Mouse (Mus musculus) forebrain, embryonic 15.5 days (tissue): ENCODE results near the gene Etv4. TPM values are rescaled to one million over a fixed set of nuclear protein-coding genes. Genes with fewer than 3 reads are reported as not detected.

Experiments used
- ATAC-seq: fragments of 200-750 bp; cut with Nextera tagmentation; replicated peaks from 2 replicates; pipeline ENCODE4 v1.8.0; 2017; ENCODE audit warnings: mild to moderate bottlenecking, moderate TSS enrichment, moderate library complexity
- H3K27ac ChIP-seq: fragments of 300-500 bp; sonication (generic); replicated peaks from 2 replicates; pipeline ENCODE4 v1.5.1; 2015; ENCODE audit warnings: mild to moderate bottlenecking, inconsistent platforms
- H3K27me3 ChIP-seq: fragments of 300-500 bp; sonication (generic); 2 replicates; pipeline ENCODE4 v1.6.1; 2015; ENCODE audit warnings: inconsistent platforms
- H3K36me3 ChIP-seq: fragments of 300-500 bp; sonication (generic); 2 replicates; pipeline ENCODE4 v1.6.1; 2015; ENCODE audit warnings: mild to moderate bottlenecking, inconsistent platforms
- H3K4me1 ChIP-seq: fragments of 300-500 bp; sonication (generic); 2 replicates; pipeline ENCODE4 v1.6.1; 2015; ENCODE audit warnings: inconsistent platforms
- H3K4me2 ChIP-seq: fragments of 300-500 bp; sonication (generic); replicated peaks from 2 replicates; pipeline ENCODE4 v1.6.1; 2015; ENCODE audit warnings: mild to moderate bottlenecking, inconsistent platforms
- H3K4me3 ChIP-seq: fragments of 300-500 bp; sonication (generic); 2 replicates; pipeline ENCODE4 v1.5.1; 2015; ENCODE audit warnings: mild to moderate bottlenecking, inconsistent platforms
- H3K9ac ChIP-seq: fragments of 300-500 bp; sonication (generic); replicated peaks from 2 replicates; pipeline ENCODE4 v1.6.1; 2015; ENCODE audit warnings: mild to moderate bottlenecking, inconsistent platforms
- H3K9me3 ChIP-seq: fragments of 300-500 bp; sonication (generic); 2 replicates; pipeline ENCODE4 v1.6.1; 2016; ENCODE audit warnings: inconsistent platforms
- WGBS: fragments of 180-500 bp; shearing (Covaris S2); methylation state at CpG from one replicate; pipeline ENCODE4 v1.1.7; 2015; ENCODE audit warnings: mixed read lengths; 5-methylcytosine and 5-hydroxymethylcytosine counted together
- polyA plus RNA-seq: library from polyadenylated mRNA; unstranded; fragments of >200 nt; fragmentation: Nextera tagmentation; extraction: Ambion mirVana; gene quantifications from 2 replicates; pipeline ENCODE4 v1.2.1, GENCODE M21; 2015

Etv4 gene
- polyA plus RNA-seq: 5.7 and 6.1 TPM in 2 replicates

DNA sequence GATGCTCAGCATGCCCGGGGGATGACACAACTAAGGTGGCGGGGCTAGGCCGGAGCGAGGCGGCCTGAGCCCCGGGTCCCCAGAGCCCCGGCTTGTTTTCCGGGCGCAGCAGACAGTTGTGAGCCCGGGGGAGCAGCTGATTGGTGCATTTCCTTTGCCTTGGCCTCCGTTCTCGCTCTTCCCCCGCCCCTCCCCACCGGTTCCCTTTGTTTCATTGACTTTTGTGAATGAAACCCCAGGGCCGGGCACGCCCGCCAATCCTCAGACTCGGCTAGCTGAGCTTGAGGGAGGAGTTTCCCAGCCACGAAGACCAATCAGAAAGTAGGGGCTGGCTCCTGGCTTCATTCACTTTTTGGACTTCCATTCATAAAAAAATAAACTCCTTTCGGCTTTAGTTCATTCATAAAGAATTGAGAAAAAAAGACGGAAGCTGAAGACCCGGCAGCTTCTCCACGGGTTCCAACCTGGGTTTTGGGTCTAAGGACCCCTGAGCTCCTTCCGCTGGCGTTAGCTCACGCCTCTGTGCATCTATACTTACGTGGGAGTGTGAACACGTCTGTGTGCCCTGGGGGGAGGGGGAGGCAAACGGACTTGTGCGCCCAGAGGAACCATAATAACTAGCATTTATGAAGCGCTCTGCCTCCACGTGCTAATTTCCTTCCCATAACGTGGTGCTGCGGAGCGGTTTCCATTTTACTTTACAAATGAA, at the start of gene Etv4:
Gene Etv4 (minus strand): TSS at position 229 of the 709 bp plus-strand sequence.
- H3K9ac ChIP-seq: peak within 1 kb of the TSS; percentile 44
- ATAC-seq: peak; percentile 96
- no peaks in the 10 kb centered on the region for H3K36me3 ChIP-seq
- H3K4me1 ChIP-seq: peaks cover 26% of the 10 kb centered on the region
- no peaks in the 10 kb centered on the region for H3K9me3 ChIP-seq
- peak within 1 kb of the TSS; percentile 96 for H3K4me2 ChIP-seq
- H3K27me3 ChIP-seq: peaks cover 73% of the 10 kb centered on the region
- H3K4me3 ChIP-seq: peak within 1 kb of the TSS; percentile 53
- peak within 1 kb of the TSS; percentile 46; the same call in 1 of the 2 replicates for H3K27ac ChIP-seq
- 0% methylated on average over 35 of the region's 35 CpGs for WGBS

- H3K9ac ChIP-seq: no peak overlapping the region
- H3K4me3 ChIP-seq: no peak overlapping the region
- H3K9me3 ChIP-seq: no peaks in the 10 kb centered on the region
- 69% methylated on average over 7 of the region's 7 CpGs for WGBS
- H3K4me2 ChIP-seq: no peak overlapping the region
- H3K27me3 ChIP-seq: no peaks in the 10 kb centered on the region
- peak overlapping the region; percentile 19; the same call in 1 of the 2 replicates for H3K27ac ChIP-seq
- H3K4me1 ChIP-seq: peaks cover 6% of the 10 kb centered on the region; the same call in 1 of the 2 replicates
- ATAC-seq: no peak
- no peaks in the 10 kb centered on the region for H3K36me3 ChIP-seq
Observed at GRCm38 (mm10) chr11:101832001-101832400, 46.8 kb upstream of the Etv4 start.

- H3K4me1 ChIP-seq: peaks cover 6% of the 10 kb centered on the region; the same call in 1 of the 2 replicates
- H3K4me3 ChIP-seq: no peak overlapping the region
- no peak overlapping the region for H3K27ac ChIP-seq
- 51% methylated on average over 8 of the region's 8 CpGs for WGBS
- no peaks in the 10 kb centered on the region for H3K9me3 ChIP-seq
- H3K27me3 ChIP-seq: no peaks in the 10 kb centered on the region
- H3K9ac ChIP-seq: no peak overlapping the region
- H3K36me3 ChIP-seq: no peaks in the 10 kb centered on the region
- H3K4me2 ChIP-seq: no peak overlapping the region
- no peak for ATAC-seq
Observed at GRCm38 (mm10) chr11:101830616-101831015, 45.4 kb upstream of the Etv4 start.

DNA sequence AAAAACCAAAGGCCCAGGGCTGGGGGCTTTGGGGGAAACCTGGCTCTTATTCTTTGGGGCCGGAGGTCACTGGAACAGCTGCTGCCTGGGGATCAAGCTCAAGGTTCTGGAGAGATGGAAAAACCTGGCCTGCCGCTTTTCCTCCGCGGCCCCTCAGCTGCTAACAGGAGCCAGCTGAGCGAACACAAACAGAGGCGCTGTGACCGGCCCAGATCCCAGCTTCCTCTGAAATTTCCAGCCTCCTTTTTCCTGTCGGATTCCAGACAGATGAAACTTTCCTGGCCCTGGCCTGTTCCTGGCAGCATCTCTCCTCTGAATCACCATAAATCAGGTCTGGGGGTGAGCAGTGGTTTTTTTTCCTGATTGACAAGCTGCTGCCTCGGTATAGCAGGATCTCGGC, 44.9 kb upstream of the Etv4 start:
- Histone ChIP-seq H3K27ac (no peak overlapping the region), H3K4me3 (no peak overlapping the region), H3K4me1 (peaks cover 6% of the 10 kb centered on the region; the same call in 1 of the 2 replicates), H3K4me2 (no peak overlapping the region), H3K27me3 (no peaks in the 10 kb centered on the region), H3K36me3 (no peaks in the 10 kb centered on the region), H3K9me3 (no peaks in the 10 kb centered on the region), H3K9ac (no peak overlapping the region)
- no peak for ATAC-seq
- 21% methylated on average over 10 of the region's 10 CpGs for WGBS

- no peaks in the 10 kb centered on the region for H3K27me3 ChIP-seq
- H3K4me3 ChIP-seq: no peak overlapping the region
- H3K4me2 ChIP-seq: no peak overlapping the region
- H3K9ac ChIP-seq: no peak overlapping the region
- H3K9me3 ChIP-seq: no peaks in the 10 kb centered on the region
- ATAC-seq: no peak
- H3K36me3 ChIP-seq: no peaks in the 10 kb centered on the region
- WGBS: 95% methylated on average over 4 of the region's 4 CpGs
- H3K27ac ChIP-seq: no peak overlapping the region
- peaks cover 6% of the 10 kb centered on the region; the same call in 1 of the 2 replicates for H3K4me1 ChIP-seq
Observed at GRCm38 (mm10) chr11:101828718-101829117, 43.5 kb upstream of the Etv4 start.

- WGBS: 68% methylated on average over 3 of the region's 3 CpGs
- ATAC-seq: no peak
- Histone ChIP-seq H3K27me3 (no peaks in the 10 kb centered on the region), H3K36me3 (no peaks in the 10 kb centered on the region), H3K4me3 (no peak overlapping the region), H3K27ac (no peak overlapping the region), H3K4me2 (no peak overlapping the region), H3K9ac (no peak overlapping the region), H3K9me3 (no peaks in the 10 kb centered on the region), H3K4me1 (no peaks in the 10 kb centered on the region)
Observed at GRCm38 (mm10) chr11:101823210-101823609, 38.0 kb upstream of the Etv4 start.

GRCm38 (mm10) chr11:101820899-101821298, 35.7 kb upstream of the Etv4 start:
- Histone ChIP-seq H3K27ac (no peak overlapping the region), H3K4me1 (no peaks in the 10 kb centered on the region), H3K9ac (no peak overlapping the region), H3K4me2 (no peak overlapping the region), H3K36me3 (no peaks in the 10 kb centered on the region), H3K27me3 (no peaks in the 10 kb centered on the region), H3K9me3 (no peaks in the 10 kb centered on the region), H3K4me3 (no peak overlapping the region)
- 48% methylated on average over 11 of the region's 11 CpGs for WGBS
- ATAC-seq: no peak

DNA sequence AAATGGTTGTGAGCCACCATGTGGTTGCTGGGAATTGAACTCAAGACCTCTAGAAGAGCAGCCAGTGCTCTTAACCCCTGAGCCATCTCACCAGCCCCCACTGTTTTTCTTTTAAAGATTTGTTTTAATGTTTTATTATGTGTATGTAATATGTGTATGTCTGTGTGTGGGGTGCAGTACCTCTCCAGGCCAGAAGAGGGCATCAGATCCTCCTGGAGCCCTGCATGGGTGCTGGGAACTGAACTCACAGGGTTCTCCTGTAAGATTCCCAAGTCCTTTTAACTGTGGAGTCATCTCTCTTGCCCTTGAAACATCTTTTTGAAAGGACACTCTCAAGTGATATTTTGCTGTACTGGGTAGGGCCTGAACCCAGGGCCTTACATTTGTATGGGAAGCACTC, 34.7 kb upstream of the Etv4 start:
- Histone ChIP-seq H3K27ac (no peak overlapping the region), H3K4me3 (no peak overlapping the region), H3K27me3 (no peaks in the 10 kb centered on the region), H3K4me2 (no peak overlapping the region), H3K4me1 (no peaks in the 10 kb centered on the region), H3K9me3 (no peaks in the 10 kb centered on the region), H3K9ac (no peak overlapping the region), H3K36me3 (no peaks in the 10 kb centered on the region)
- no peak for ATAC-seq

GRCm38 (mm10) chr11:101815103-101816085, 30.2 kb upstream of the Etv4 start:
- 25% methylated on average over 22 of the region's 22 CpGs for WGBS

GRCm38 (mm10) chr11:101814375-101815102, 29.4 kb upstream of the Etv4 start:
- no peaks in the 10 kb centered on the region for H3K27me3 ChIP-seq
- H3K4me1 ChIP-seq: 0 out of 2 replicates have a peak, but pooled peaks cover 5% of the 10 kb centered on the region
- H3K9me3 ChIP-seq: no peaks in the 10 kb centered on the region
- H3K27ac ChIP-seq: no peak overlapping the region
- no peaks in the 10 kb centered on the region for H3K36me3 ChIP-seq
- peak; percentile 63 for ATAC-seq
- 7% methylated on average over 23 of the region's 23 CpGs for WGBS
- peak overlapping the region; percentile 20; the same call in 1 of the 2 replicates for H3K9ac ChIP-seq
- peak overlapping the region; percentile 45 for H3K4me2 ChIP-seq
- H3K4me3 ChIP-seq: peak overlapping the region; percentile 28

More at GRCm38 (mm10) chr11:101815103-101816085, 30.2 kb upstream of the Etv4 start:
- H3K4me1 ChIP-seq: 0 out of 2 replicates have a peak, but pooled peaks cover 5% of the 10 kb centered on the region
- no peak for ATAC-seq
- no peak overlapping the region for H3K9ac ChIP-seq
- no peak overlapping the region for H3K4me3 ChIP-seq
- H3K9me3 ChIP-seq: no peaks in the 10 kb centered on the region
- H3K27ac ChIP-seq: no peak overlapping the region
- H3K36me3 ChIP-seq: no peaks in the 10 kb centered on the region
- no peaks in the 10 kb centered on the region for H3K27me3 ChIP-seq
- H3K4me2 ChIP-seq: no peak overlapping the region; the same call in 1 of the 2 replicates

DNA sequence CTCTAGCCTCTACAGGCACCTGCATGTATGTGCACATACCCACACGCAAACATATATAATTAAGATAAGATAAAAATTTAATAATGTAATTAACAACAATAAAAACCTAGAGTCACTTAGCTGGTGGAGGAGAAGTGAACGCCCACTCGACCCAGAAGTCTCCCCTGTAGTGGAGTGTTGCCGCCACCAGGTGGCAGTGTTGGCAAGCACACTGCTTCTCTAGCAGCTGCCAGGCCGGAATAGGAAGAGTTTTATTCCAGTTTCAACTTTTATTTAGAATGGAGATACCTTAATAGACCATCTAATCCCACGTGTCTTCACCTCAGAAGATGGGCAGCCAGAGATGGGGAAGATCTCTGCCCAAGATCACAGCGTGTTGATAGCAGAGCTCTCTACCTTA, 28.1 kb upstream of the Etv4 start:
- Histone ChIP-seq H3K9ac (no peak overlapping the region), H3K27ac (no peak overlapping the region), H3K4me3 (no peak overlapping the region), H3K4me2 (no peak overlapping the region), H3K4me1 (0 out of 2 replicates have a peak, but pooled peaks cover 5% of the 10 kb centered on the region), H3K9me3 (no peaks in the 10 kb centered on the region), H3K27me3 (no peaks in the 10 kb centered on the region), H3K36me3 (no peaks in the 10 kb centered on the region)
- no peak for ATAC-seq
- WGBS: 2% methylated on average over 7 of the region's 7 CpGs
